In the genomic region with DNA sequence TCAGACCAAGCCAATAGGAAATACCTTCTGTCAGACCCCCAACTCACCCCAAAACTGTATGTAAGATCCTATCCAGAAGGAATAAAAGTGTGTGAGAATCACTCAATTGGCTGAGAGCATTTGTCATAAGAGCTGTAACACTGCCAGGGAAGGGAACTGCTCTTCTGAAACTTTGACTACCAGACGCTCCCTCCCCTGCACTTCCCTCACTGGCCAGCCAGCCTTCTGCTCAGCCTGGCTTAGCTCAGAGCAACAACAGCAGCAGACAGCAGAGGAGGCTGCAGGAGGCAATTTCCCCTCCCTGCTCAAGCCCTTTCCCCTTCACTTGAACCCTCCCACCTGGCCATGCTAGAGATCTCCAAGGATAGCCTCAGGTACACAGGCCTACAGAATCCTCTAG, we compare ENCODE assay signal across 27 mouse cellular contexts. TPM values are rescaled to one million over a fixed set of nuclear protein-coding genes. Genes with fewer than 3 reads are reported as not detected.
DNase-seq lines count a peak whose midpoint lies in the region; ATAC-seq and TF ChIP-seq lines count a peak whose summit lies in the region.
"Had no signal": no experiment of that assay in that cellular context is flagged by ENCODE, and none has a peak within 500 bp of the region (broad histone marks: within the 10 kb centered on the region; RNA-seq: fewer than 3 reads in every experiment).

No protein-coding gene starts in this region.

- no peak for DNase-seq in frontal cortex, postnatal 10 days (ENCODE audit: low spot score in 2 of 2)
- DNase-seq in layer of hippocampus, adult 18-20 months (ENCODE audit: low spot score in 2 of 2): peak; percentile 31 to 63
- no peak for DNase-seq in layer of hippocampus, postnatal 14 days (ENCODE audit: low spot score in 2 of 2)
- DNase-seq in adipocyte (ENCODE audit: low spot score): peak; percentile 26
- DNase-seq in layer of hippocampus, postnatal 36 days: peak; percentile 45
- DNase-seq in thymus, adult 2 months: no peak
- DNase-seq: adrenal gland, postnatal 10 days; B cell, adult 2 months; cerebellum, adult 18-20 months; cerebellum, postnatal 10 days; forebrain, postnatal 0 days; gastrocnemius, postnatal 14 days had no signal

- H3K4me3 ChIP-seq in thymus, adult 2 months (ENCODE audit: control insufficient read depth, insufficient read depth, low read length): no peak overlapping the region
- H3K4me3 ChIP-seq: embryonic facial prominence, embryonic 10.5 days; forebrain, embryonic 13.5 days; heart, embryonic 12.5 days; hindbrain, embryonic 15.5 days had no signal

- no peak for TF ChIP-seq CTCF in thymus, adult 2 months (IDR thresholded peaks at IDR 0.05; ENCODE audit: borderline replicate concordance, control insufficient read depth, extremely low read depth, insufficient read depth, low read length, poor library complexity)

- TF ChIP-seq POLR2A in thymus, adult 2 months (IDR thresholded peaks at IDR 0.05; ENCODE audit: control insufficient read depth, extremely low read depth, insufficient read depth, low read length, poor library complexity): no peak

- WGBS in thymus, adult 2 months: 93% methylated on average over 1 of the region's 1 CpGs

- no peak overlapping the region for H3K27ac ChIP-seq in thymus, adult 2 months (ENCODE audit: control insufficient read depth, insufficient read depth, low read length)
- H3K27ac ChIP-seq: embryonic facial prominence, embryonic 10.5 days; forebrain, embryonic 13.5 days; hindbrain, embryonic 15.5 days had no signal

- H3K4me1 ChIP-seq in thymus, adult 2 months (replicated peaks; ENCODE audit: control insufficient read depth, insufficient read depth, low read length): no peaks in the 10 kb centered on the region
- H3K4me1 ChIP-seq: embryonic facial prominence, embryonic 10.5 days; forebrain, embryonic 13.5 days; heart, embryonic 12.5 days; hindbrain, embryonic 15.5 days had no signal

- no peaks in the 10 kb centered on the region for H3K27me3 ChIP-seq in thymus, adult 2 months (ENCODE audit: control insufficient read depth, insufficient read depth, low read length)
- H3K27me3 ChIP-seq: forebrain, embryonic 13.5 days; heart, embryonic 12.5 days; hindbrain, embryonic 15.5 days had no signal

- peak; percentile 69; the same call in 1 of the 2 replicates for ATAC-seq in frontal cortex, adult (ENCODE audit: low TSS enrichment)
- ATAC-seq: CD4-positive, CD25-positive, alpha-beta regulatory T cell, adult 4 months; forebrain, embryonic 13.5 days; forebrain, postnatal 0 days had no signal

- no peaks in the 10 kb centered on the region for H3K36me3 ChIP-seq in thymus, adult 2 months (ENCODE audit: control insufficient read depth, insufficient read depth, low read length)
- H3K36me3 ChIP-seq: embryonic facial prominence, embryonic 10.5 days; G1E; heart, embryonic 12.5 days; hindbrain, embryonic 15.5 days had no signal

RNA-seq across cellular contexts. Expression of a gene that starts 9.8 kb away (rescaled TPM):
- total RNA-seq in layer of hippocampus, adult 18-20 months (2021): 10 to 100 TPM; 40.6 to 41.9 TPM
- total RNA-seq in layer of hippocampus, postnatal 14 days (2021): 10 to 100 TPM; 46.6 to 50.3 TPM
- total RNA-seq in layer of hippocampus, postnatal 36 days (2021): 10 to 100 TPM; 43.4 to 45.0 TPM
- polyA plus RNA-seq in thymus, adult 2 months (2012; rRNA removed): 14.6 TPM in 2 replicates
- polyA plus RNA-seq: G1E had no signal

RNA-seq across cellular contexts. Expression of a gene that starts 11.1 kb away (rescaled TPM):
- total RNA-seq in layer of hippocampus, adult 18-20 months (2021): not detected
- not detected for total RNA-seq in layer of hippocampus, postnatal 14 days (2021)
- total RNA-seq in layer of hippocampus, postnatal 36 days (2021): not detected
- polyA plus RNA-seq in thymus, adult 2 months (2012; rRNA removed): not detected in 2 replicates
- total RNA-seq: adrenal gland, postnatal 10 days; adrenal gland, postnatal 4 days; forebrain, postnatal 0 days; G1E; gastrocnemius, adult 18-20 months; gastrocnemius, postnatal 14 days; heart, adult 8-10 months; heart, postnatal 25 days had no signal
- polyA plus RNA-seq: CD4-positive, CD25-positive, alpha-beta regulatory T cell, adult 4 months; embryonic facial prominence, embryonic 14.5 days; forebrain, embryonic 13.5 days; G1E; gonadal fat pad, adult 2 months; heart, embryonic 12.5 days; heart, embryonic 16.5 days; hindbrain, embryonic 11.5 days; hindbrain, embryonic 15.5 days had no signal

RNA-seq across cellular contexts. Expression of a gene that starts 30.6 kb away (rescaled TPM):
- total RNA-seq in layer of hippocampus, adult 18-20 months (2021): not detected
- total RNA-seq in layer of hippocampus, postnatal 14 days (2021): not detected
- not detected for total RNA-seq in layer of hippocampus, postnatal 36 days (2021)
- polyA plus RNA-seq in thymus, adult 2 months (2012; rRNA removed): not detected in 2 replicates
- total RNA-seq: adrenal gland, postnatal 10 days; adrenal gland, postnatal 4 days; forebrain, postnatal 0 days; G1E; gastrocnemius, adult 18-20 months; gastrocnemius, postnatal 14 days; heart, adult 8-10 months; heart, postnatal 25 days had no signal
- polyA plus RNA-seq: CD4-positive, CD25-positive, alpha-beta regulatory T cell, adult 4 months; embryonic facial prominence, embryonic 10.5 days; embryonic facial prominence, embryonic 14.5 days; forebrain, embryonic 13.5 days; forebrain, postnatal 0 days; G1E; heart, embryonic 12.5 days; heart, embryonic 16.5 days; hindbrain, embryonic 11.5 days; hindbrain, embryonic 15.5 days had no signal

Comparison
In these comparisons a context has a peak if more than half of its experiments do, and no peak if none do; other contexts are left out.
1. DNase-seq: peak in layer of hippocampus, adult 18-20 months (2 of 2), adipocyte (single experiment) and layer of hippocampus, postnatal 36 days (2 of 2); none in frontal cortex, postnatal 10 days (0 of 2), layer of hippocampus, postnatal 14 days (0 of 2) and thymus, adult 2 months (single experiment).